Mouse (Mus musculus) thymus, postnatal 10 days (tissue): Measurements from ENCODE around the gene Phf19.

ENCODE experiments used
- DNase-seq, 2 experiments: peaks; one replicate each; pipeline ENCODE4 v3.0.0; 2021; ENCODE audit warnings: low spot score in 2 of 2

The Phf19 gene

GRCm38 (mm10) chr2:34913218-34914068 lies at the start of gene Phf19:
TSS of gene Phf19 (minus strand) at chr2:34914026.
- DNase-seq: peak; percentile 72 to 78

GRCm38 (mm10) chr2:34963371-34963956 lies 49.6 kb upstream of the Phf19 start:
- DNase-seq: peak; percentile 78 to 89

- peak; percentile 58 to 64 for DNase-seq
These were observed 49.1 kb upstream of the Phf19 start for GRCm38 (mm10) chr2:34962893-34963292.

- peak in 1 of 2 experiments; percentile 6 for DNase-seq
These were observed 48.4 kb upstream of the Phf19 start for GRCm38 (mm10) chr2:34962211-34962610.

- peak in 1 of 2 experiments; percentile 26 for DNase-seq
These were observed 47.7 kb upstream of the Phf19 start, which contains the start of gene Traf1 for GRCm38 (mm10) chr2:34961481-34962036. TSS of gene Traf1 (minus strand) at chr2:34961772.

- DNase-seq: peak in 1 of 2 experiments; percentile 3
These were observed 47.1 kb upstream of the Phf19 start for GRCm38 (mm10) chr2:34960966-34961365.

- DNase-seq: no peak
These were observed 46.6 kb upstream of the Phf19 start for GRCm38 (mm10) chr2:34960466-34960865.

- DNase-seq: no peak
These were observed 44.8 kb upstream of the Phf19 start for GRCm38 (mm10) chr2:34958582-34958981.

- no peak for DNase-seq
These were observed 44.2 kb upstream of the Phf19 start for GRCm38 (mm10) chr2:34958036-34958435.

GRCm38 (mm10) chr2:34957405-34957804 lies 43.6 kb upstream of the Phf19 start:
- DNase-seq: no peak

GRCm38 (mm10) chr2:34956941-34957340 lies 43.1 kb upstream of the Phf19 start:
- DNase-seq: no peak

GRCm38 (mm10) chr2:34954344-34954743 lies 40.5 kb upstream of the Phf19 start:
- DNase-seq: peak in 1 of 2 experiments; percentile 7

- DNase-seq: no peak
These were observed 39.8 kb upstream of the Phf19 start for GRCm38 (mm10) chr2:34953547-34954116.

GRCm38 (mm10) chr2:34953018-34953417 lies 39.2 kb upstream of the Phf19 start:
- peak in 1 of 2 experiments; percentile 30 for DNase-seq

GRCm38 (mm10) chr2:34951469-34951868 lies 37.6 kb upstream of the Phf19 start:
- DNase-seq: no peak

GRCm38 (mm10) chr2:34948622-34949021 lies 34.8 kb upstream of the Phf19 start:
- DNase-seq: no peak

GRCm38 (mm10) chr2:34946046-34946445 lies 32.2 kb upstream of the Phf19 start:
- DNase-seq: no peak

GRCm38 (mm10) chr2:34945580-34945979 lies 31.8 kb upstream of the Phf19 start:
- no peak for DNase-seq

GRCm38 (mm10) chr2:34944761-34945160 lies 30.9 kb upstream of the Phf19 start:
- peak; percentile 88 to 93 for DNase-seq

- no peak for DNase-seq
These were observed 29.8 kb upstream of the Phf19 start for GRCm38 (mm10) chr2:34943556-34944120.

- no peak for DNase-seq
These were observed 27.3 kb upstream of the Phf19 start for GRCm38 (mm10) chr2:34941061-34941675.
